Mouse (Mus musculus): ENCODE results near the gene 1810010H24Rik. TPM values are rescaled to one million over a fixed set of nuclear protein-coding genes. Genes with fewer than 3 reads are reported as not detected.
"Not testable (repeated sequence)": the region's sequence is repeated elsewhere in the genome, so short reads cannot be mapped to it uniquely, and the experiment has no call there.

Gene 1810010H24Rik
- polyA plus RNA-seq, 1 experiment, result not detected

- 66% methylated on average over 6 of the region's 6 CpGs for WGBS
- Histone ChIP-seq H3K27ac (ENCODE audit: control insufficient read depth, insufficient read depth, low read depth, low read length, poor library complexity) (no peak overlapping the region), H3K4me1 (ENCODE audit: control insufficient read depth, insufficient read depth, low read length) (no peaks in the 10 kb centered on the region), H3K4me3 (replicated peaks; ENCODE audit: control insufficient read depth, low read depth, low read length) (no peak overlapping the region)
- TF ChIP-seq POLR2A (IDR thresholded peaks at IDR 0.05; ENCODE audit: borderline replicate concordance, control insufficient read depth, low read depth, low read length), result no peak
- no peak for TF ChIP-seq CTCF (IDR thresholded peaks at IDR 0.05; ENCODE audit: control insufficient read depth, insufficient read depth, low read length)
Measured at GRCm38 (mm10) chr11:107017339-107017886, 8.1 kb upstream of the 1810010H24Rik start.

GRCm38 (mm10) chr11:107018606-107019005 lies 6.9 kb upstream of the 1810010H24Rik start:
- no peak overlapping the region for H3K4me3 ChIP-seq (replicated peaks; ENCODE audit: control insufficient read depth, low read depth, low read length)
- 48% methylated on average over 8 of the region's 8 CpGs for WGBS
- TF ChIP-seq CTCF (IDR thresholded peaks at IDR 0.05; ENCODE audit: control insufficient read depth, insufficient read depth, low read length) (peak; percentile 58), POLR2A (IDR thresholded peaks at IDR 0.05; ENCODE audit: borderline replicate concordance, control insufficient read depth, low read depth, low read length) (no peak)
- no peaks in the 10 kb centered on the region for H3K4me1 ChIP-seq (ENCODE audit: control insufficient read depth, insufficient read depth, low read length)
- no peak overlapping the region for H3K27ac ChIP-seq (ENCODE audit: control insufficient read depth, insufficient read depth, low read depth, low read length, poor library complexity)

GRCm38 (mm10) chr11:107019318-107019717 lies 6.2 kb upstream of the 1810010H24Rik start:
- H3K27ac ChIP-seq (ENCODE audit: control insufficient read depth, insufficient read depth, low read depth, low read length, poor library complexity), result no peak overlapping the region
- H3K4me1 ChIP-seq (ENCODE audit: control insufficient read depth, insufficient read depth, low read length), result no peaks in the 10 kb centered on the region
- 83% methylated on average over 4 of the region's 4 CpGs for WGBS
- no peak overlapping the region for H3K4me3 ChIP-seq (replicated peaks; ENCODE audit: control insufficient read depth, low read depth, low read length)
- TF ChIP-seq CTCF (IDR thresholded peaks at IDR 0.05; ENCODE audit: control insufficient read depth, insufficient read depth, low read length), result no peak
- no peak for TF ChIP-seq POLR2A (IDR thresholded peaks at IDR 0.05; ENCODE audit: borderline replicate concordance, control insufficient read depth, low read depth, low read length)

- 86% methylated on average over 5 of the region's 5 CpGs for WGBS
- H3K4me3 ChIP-seq (replicated peaks; ENCODE audit: control insufficient read depth, low read depth, low read length); H3K4me1 ChIP-seq (ENCODE audit: control insufficient read depth, insufficient read depth, low read length); H3K27ac ChIP-seq (ENCODE audit: control insufficient read depth, insufficient read depth, low read depth, low read length, poor library complexity): not testable (repeated sequence)
Measured at GRCm38 (mm10) chr11:107019722-107020121, 5.8 kb upstream of the 1810010H24Rik start.

- H3K27ac ChIP-seq (ENCODE audit: control insufficient read depth, insufficient read depth, low read depth, low read length, poor library complexity), result no peak overlapping the region
- H3K4me3 ChIP-seq (replicated peaks; ENCODE audit: control insufficient read depth, low read depth, low read length), result no peak overlapping the region
- WGBS, result 76% methylated on average over 13 of the region's 13 CpGs
- H3K4me1 ChIP-seq (ENCODE audit: control insufficient read depth, insufficient read depth, low read length), result no peaks in the 10 kb centered on the region; the same call in 1 of the 2 replicates
- TF ChIP-seq POLR2A (IDR thresholded peaks at IDR 0.05; ENCODE audit: borderline replicate concordance, control insufficient read depth, low read depth, low read length), result no peak
- TF ChIP-seq CTCF (IDR thresholded peaks at IDR 0.05; ENCODE audit: control insufficient read depth, insufficient read depth, low read length), result no peak
Measured at GRCm38 (mm10) chr11:107022050-107022683, 3.3 kb upstream of the 1810010H24Rik start.

- TF ChIP-seq POLR2A (IDR thresholded peaks at IDR 0.05; ENCODE audit: borderline replicate concordance, control insufficient read depth, low read depth, low read length) (no peak), CTCF (IDR thresholded peaks at IDR 0.05; ENCODE audit: control insufficient read depth, insufficient read depth, low read length) (no peak)
- H3K4me3 ChIP-seq (replicated peaks; ENCODE audit: control insufficient read depth, low read depth, low read length), result no peak overlapping the region
- no peaks in the 10 kb centered on the region; the same call in 1 of the 2 replicates for H3K4me1 ChIP-seq (ENCODE audit: control insufficient read depth, insufficient read depth, low read length)
- 71% methylated on average over 4 of the region's 4 CpGs for WGBS
- no peak overlapping the region for H3K27ac ChIP-seq (ENCODE audit: control insufficient read depth, insufficient read depth, low read depth, low read length, poor library complexity)
Measured at GRCm38 (mm10) chr11:107024406-107024805, 1.1 kb upstream of the 1810010H24Rik start.

- WGBS, result 6% methylated on average over 12 of the region's 12 CpGs
Measured at GRCm38 (mm10) chr11:107026554-107027430, 1.3 kb downstream of the 1810010H24Rik start.

More at GRCm38 (mm10) chr11:107026554-107027430, 1.3 kb downstream of the 1810010H24Rik start:
- H3K4me1 ChIP-seq (ENCODE audit: control insufficient read depth, insufficient read depth, low read length), result no peaks in the 10 kb centered on the region; the same call in 1 of the 2 replicates
- no peak for TF ChIP-seq CTCF (IDR thresholded peaks at IDR 0.05; ENCODE audit: control insufficient read depth, insufficient read depth, low read length)
- TF ChIP-seq POLR2A (IDR thresholded peaks at IDR 0.05; ENCODE audit: borderline replicate concordance, control insufficient read depth, low read depth, low read length), result no peak
- H3K4me3 ChIP-seq (replicated peaks; ENCODE audit: control insufficient read depth, low read depth, low read length), result peak overlapping the region; percentile 83
- no peak overlapping the region for H3K27ac ChIP-seq (ENCODE audit: control insufficient read depth, insufficient read depth, low read depth, low read length, poor library complexity)

Measured in bone marrow, adult 2 months (tissue).